8 mouse cellular contexts compared by ENCODE assay signal in genomic region chr5:104046256-104047199, GRCm38 (mm10). TPM values are rescaled to one million over a fixed set of nuclear protein-coding genes. Genes with fewer than 3 reads are reported as not detected.
DNase-seq lines count a peak whose midpoint lies in the region; ATAC-seq lines count a peak whose summit lies in the region.

Nudt9 (plus strand) TSS chr5:104046306.

- WGBS in heart, embryonic 14.5 days, result 4% methylated on average over 89 of the region's 90 CpGs
- 4% methylated on average over 90 of the region's 90 CpGs for WGBS in liver, embryonic 13.5 days (ENCODE audit: insufficient replicate concordance)
- WGBS in stomach, embryonic 16.5 days, result 5% methylated on average over 90 of the region's 90 CpGs

- peak within 1 kb of the TSS; percentile 82 for H3K4me2 ChIP-seq in heart, embryonic 14.5 days (ENCODE audit: low read length)
- H3K4me2 ChIP-seq in liver, embryonic 13.5 days, result peak within 1 kb of the TSS; percentile 92
- peak within 1 kb of the TSS; percentile 56 for H3K4me2 ChIP-seq in stomach, embryonic 16.5 days (ENCODE audit: low read depth, low read length)

- peak; percentile 93 for ATAC-seq in CD4-positive, CD25-positive, alpha-beta regulatory T cell, adult 4 months
- peak; percentile 96 for ATAC-seq in heart, embryonic 14.5 days (ENCODE audit: insufficient number of reproducible peaks, insufficient read depth, low FRiP score, low read depth)
- ATAC-seq in liver, embryonic 13.5 days (ENCODE audit: low read depth), result peak; percentile 92
- ATAC-seq in stomach, embryonic 16.5 days (ENCODE audit: insufficient read depth, low FRiP score), result peak; percentile 99

- peak; percentile 85 for DNase-seq in c-Kit-negative CD71-positive TER-119-positive erythroid progenitor cells, embryonic 14.5 days (ENCODE audit: low read depth, low spot score)
- peak; percentile 97 for DNase-seq in fibroblast of lung, adult 2 months (ENCODE audit: low read depth)
- DNase-seq in kidney, postnatal 14 days, result peak; percentile 99
- DNase-seq in liver, embryonic 13.5 days, result peak; percentile 96
- peak; percentile 99 for DNase-seq in neural tube, embryonic 10.5 days (ENCODE audit: extremely low spot score, low spot score)

- peak within 1 kb of the TSS; percentile 89 for H3K9ac ChIP-seq in heart, embryonic 14.5 days (ENCODE audit: low read length)
- peak within 1 kb of the TSS; percentile 95 for H3K9ac ChIP-seq in liver, embryonic 13.5 days
- H3K9ac ChIP-seq in stomach, embryonic 16.5 days (ENCODE audit: low read length), result peak within 1 kb of the TSS; percentile 90

- peaks cover 12% of the 10 kb centered on the region for H3K36me3 ChIP-seq in heart, embryonic 14.5 days (ENCODE audit: control insufficient read depth, insufficient read depth, low read length)
- peaks cover 16% of the 10 kb centered on the region for H3K36me3 ChIP-seq in liver, embryonic 13.5 days
- peaks cover 4% of the 10 kb centered on the region for H3K36me3 ChIP-seq in stomach, embryonic 16.5 days (ENCODE audit: control insufficient read depth, insufficient read depth, low read length)

- peaks cover 7 to 27% of the 10 kb centered on the region in 2 experiments for H3K4me1 ChIP-seq in heart, embryonic 14.5 days (ENCODE audit: control insufficient read depth in 2 of 2, insufficient read depth in 2 of 2, low read length in 2 of 2)
- H3K4me1 ChIP-seq in liver, embryonic 13.5 days (replicated peaks), result peaks cover 58% of the 10 kb centered on the region
- H3K4me1 ChIP-seq in stomach, embryonic 16.5 days (ENCODE audit: control insufficient read depth, insufficient read depth, low read length), result peaks cover 11% of the 10 kb centered on the region

- H3K27me3 ChIP-seq in heart, embryonic 14.5 days (ENCODE audit: control insufficient read depth, insufficient read depth, low read length), result no peaks in the 10 kb centered on the region
- no peaks in the 10 kb centered on the region for H3K27me3 ChIP-seq in liver, embryonic 13.5 days
- H3K27me3 ChIP-seq in stomach, embryonic 16.5 days (ENCODE audit: control insufficient read depth, insufficient read depth, low read length), result no peaks in the 10 kb centered on the region

- peak within 1 kb of the TSS; percentile 72 to 88 for H3K27ac ChIP-seq in heart, embryonic 14.5 days (replicated peaks in 1 of 2; ENCODE audit: control insufficient read depth in 1 of 2, insufficient read depth in 1 of 2, low read depth in 2 of 2, low read length in 2 of 2)
- H3K27ac ChIP-seq in liver, embryonic 13.5 days, result peak within 1 kb of the TSS; percentile 96
- peak within 1 kb of the TSS; percentile 87 for H3K27ac ChIP-seq in stomach, embryonic 16.5 days (ENCODE audit: low read length)

- H3K4me3 ChIP-seq in heart, embryonic 14.5 days (ENCODE audit: control insufficient read depth in 1 of 2, insufficient read depth in 1 of 2, low read depth in 1 of 2, low read length in 2 of 2), result peak within 1 kb of the TSS; percentile 75 to 76
- H3K4me3 ChIP-seq in liver, embryonic 13.5 days (replicated peaks), result peak within 1 kb of the TSS; percentile 92
- H3K4me3 ChIP-seq in stomach, embryonic 16.5 days (replicated peaks; ENCODE audit: low read length), result peak within 1 kb of the TSS; percentile 86

- H3K9me3 ChIP-seq in heart, embryonic 14.5 days (ENCODE audit: control insufficient read depth, low read length), result no peaks in the 10 kb centered on the region
- no peaks in the 10 kb centered on the region for H3K9me3 ChIP-seq in liver, embryonic 13.5 days (replicated peaks)
- H3K9me3 ChIP-seq in stomach, embryonic 16.5 days (replicated peaks; ENCODE audit: control insufficient read depth, low read length), result no peaks in the 10 kb centered on the region

RNA-seq across cellular contexts. Expression of gene Nudt9, which starts in this region (rescaled TPM):
- polyA plus RNA-seq in CD4-positive, CD25-positive, alpha-beta regulatory T cell, adult 4 months (2017; shearing (Covaris generic)), result 10 to 100 TPM; 13.5 to 22.6 TPM
- polyA plus RNA-seq in heart, embryonic 14.5 days (2014; fragmentation: Nextera tagmentation; extraction: Ambion mirVana), result 48.4 and 53.9 TPM in 2 replicates
- polyA plus RNA-seq in liver, embryonic 13.5 days (2015; fragmentation: Nextera tagmentation; extraction: Ambion mirVana), result 84.0 and 89.0 TPM in 2 replicates
- polyA plus RNA-seq in stomach, embryonic 16.5 days (2015; fragmentation: Nextera tagmentation; extraction: Ambion mirVana), result 55.9 and 61.7 TPM in 2 replicates

Comparison
In these comparisons a context has a peak if more than half of its experiments do, and no peak if none do; other contexts are left out.
1. Peak in every context shown above with its lines: DNase-seq, ATAC-seq, H3K4me3 ChIP-seq and H3K27ac ChIP-seq.